Mouse (Mus musculus) right cerebral cortex, postnatal 4 days (tissue): ENCODE measurements around the gene Rgs2.

Source experiments
- DNase-seq: peaks from one replicate; pipeline ENCODE4 v3.0.0-alpha.2; 2022

Gene Rgs2

DNA sequence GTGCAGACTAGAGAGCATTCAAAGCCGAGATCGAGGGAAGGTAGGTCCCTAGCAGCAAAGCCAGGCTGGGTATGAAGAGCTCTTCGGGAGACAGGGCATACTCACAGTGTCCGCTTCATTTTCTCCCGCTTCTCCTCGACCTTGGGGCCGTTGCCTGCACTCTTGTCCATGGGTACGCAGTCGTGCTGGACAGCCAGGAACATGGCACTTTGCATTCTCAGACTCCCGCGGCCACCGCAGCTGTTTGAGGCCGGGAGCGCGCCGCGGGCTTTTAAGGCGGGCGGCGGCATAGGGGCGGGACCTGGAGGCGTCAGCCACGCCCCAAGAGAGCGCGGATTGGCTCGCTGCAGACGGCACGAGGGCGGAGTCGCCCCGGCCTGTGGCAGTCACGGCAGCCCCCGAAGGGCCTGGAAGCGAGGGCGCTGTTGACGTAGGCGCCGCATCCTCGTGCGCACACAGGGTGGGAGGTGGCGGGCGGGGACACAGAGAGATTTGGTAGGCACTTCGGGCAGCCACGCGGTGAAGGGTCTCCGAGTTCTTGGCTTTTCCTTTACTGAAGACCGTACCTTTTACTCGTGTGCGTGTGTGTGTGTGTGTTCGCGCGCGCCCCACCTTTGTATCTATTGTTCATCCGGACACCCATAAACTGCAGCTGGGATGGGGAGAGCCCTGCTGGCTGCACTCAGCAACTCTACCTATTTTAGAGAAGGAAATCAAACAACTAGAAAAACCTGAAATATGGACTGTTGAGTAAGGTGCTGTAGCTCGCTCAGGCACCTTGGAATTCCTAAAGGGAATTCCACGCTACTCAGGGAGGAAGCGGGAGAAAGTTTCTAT, at the start of gene Rgs2:
Gene Rgs2 (minus strand): TSS at position 258 of the 837 bp plus-strand sequence.
- DNase-seq, result peak; percentile 97

DNA sequence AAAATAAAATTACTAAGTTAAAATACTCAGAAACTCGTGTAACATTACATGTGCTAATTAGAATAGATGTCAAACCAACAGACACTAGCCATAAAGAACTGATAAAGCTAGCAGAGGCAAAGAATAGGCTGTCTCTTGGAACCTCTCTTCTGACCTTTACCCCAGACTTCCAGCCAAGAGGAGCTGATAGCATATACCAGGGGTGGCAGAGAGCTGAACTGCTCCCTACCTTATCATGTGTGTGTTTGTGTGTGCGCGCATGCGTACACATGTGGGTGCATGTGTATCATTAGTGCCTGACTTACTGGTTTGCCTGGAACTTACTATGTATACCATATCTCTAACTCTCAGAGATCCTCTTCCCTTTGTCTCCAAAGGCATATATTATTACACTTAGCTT, 49.4 kb upstream of the Rgs2 start:
- DNase-seq, result no peak

DNA sequence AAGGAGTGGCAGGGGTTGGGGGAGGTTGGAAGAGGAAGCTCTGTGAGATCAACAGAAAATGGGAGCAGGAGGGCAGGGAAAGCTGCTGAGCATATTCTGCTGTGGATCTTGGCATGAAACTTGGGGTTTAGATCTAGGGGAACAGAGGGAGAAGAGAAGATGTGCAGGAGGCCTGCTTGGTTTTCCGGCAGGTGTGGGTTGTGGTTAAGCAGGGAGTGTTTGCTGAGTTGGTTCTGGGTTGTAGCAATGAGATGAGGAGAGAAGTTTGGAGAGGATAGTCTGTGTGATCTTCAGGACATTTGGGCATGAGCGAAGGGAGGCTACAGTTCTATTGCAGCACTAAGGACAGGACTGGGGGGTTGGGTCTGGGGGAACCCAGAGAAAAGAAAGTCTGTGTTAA, 37.9 kb upstream of the Rgs2 start:
- no peak for DNase-seq

DNA sequence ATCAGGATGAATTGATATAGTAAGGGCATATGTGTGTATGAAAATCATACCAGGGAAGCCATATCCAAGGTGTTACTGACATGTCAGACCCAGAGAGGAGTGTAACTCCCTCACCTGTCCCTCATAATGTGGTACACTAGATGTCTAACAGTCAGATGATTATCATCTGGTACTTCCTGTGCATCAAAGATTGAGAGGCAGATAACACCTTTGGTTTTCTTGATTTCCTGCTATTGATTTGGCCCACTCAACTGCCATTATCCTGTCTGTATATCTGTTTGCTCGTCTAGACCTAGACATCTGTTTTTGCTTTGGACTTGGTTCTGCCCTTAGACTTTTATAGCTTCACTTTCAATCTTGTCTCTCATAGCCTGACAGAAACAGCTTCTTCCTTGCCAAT, 29.5 kb upstream of the Rgs2 start:
- DNase-seq, result no peak

DNA sequence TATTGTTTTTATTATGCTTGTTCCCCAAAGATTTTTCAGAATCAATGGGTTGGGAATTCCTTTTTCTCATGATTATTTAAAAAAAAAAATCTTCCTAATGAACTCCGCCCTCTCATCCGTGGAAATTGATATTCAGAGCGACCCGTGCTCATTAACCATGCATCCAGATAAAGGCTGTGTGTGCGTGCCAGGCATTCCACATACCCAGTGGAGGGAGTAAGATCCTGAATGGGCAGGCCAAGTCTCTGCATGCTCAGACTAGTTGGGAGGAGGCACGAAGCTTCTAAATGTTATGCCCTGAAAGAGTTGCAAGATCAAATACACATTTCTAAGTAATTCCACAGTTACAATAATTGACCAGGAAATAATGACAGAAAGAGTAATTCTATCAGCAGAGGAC, 26.5 kb upstream of the Rgs2 start:
- DNase-seq, result no peak

DNA sequence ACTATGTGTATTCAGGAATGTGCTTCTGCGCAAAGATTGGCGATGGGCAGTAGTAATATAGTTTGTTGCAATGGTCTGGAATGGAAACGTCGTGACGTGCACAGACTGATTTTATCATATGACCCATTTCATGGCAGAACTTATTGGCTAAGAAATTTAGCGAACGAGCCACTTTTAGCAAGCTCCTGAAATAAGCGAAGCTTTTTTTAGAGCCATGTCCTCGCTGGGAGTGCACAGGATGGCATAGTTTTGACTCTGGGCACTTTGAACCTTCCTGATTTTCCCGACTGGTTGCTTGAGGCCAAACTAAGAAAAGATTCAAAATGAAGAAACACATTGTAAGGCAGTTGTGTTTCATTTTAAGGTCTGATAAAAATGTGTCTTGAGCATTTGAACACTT, 25.7 kb upstream of the Rgs2 start:
- no peak for DNase-seq

DNA sequence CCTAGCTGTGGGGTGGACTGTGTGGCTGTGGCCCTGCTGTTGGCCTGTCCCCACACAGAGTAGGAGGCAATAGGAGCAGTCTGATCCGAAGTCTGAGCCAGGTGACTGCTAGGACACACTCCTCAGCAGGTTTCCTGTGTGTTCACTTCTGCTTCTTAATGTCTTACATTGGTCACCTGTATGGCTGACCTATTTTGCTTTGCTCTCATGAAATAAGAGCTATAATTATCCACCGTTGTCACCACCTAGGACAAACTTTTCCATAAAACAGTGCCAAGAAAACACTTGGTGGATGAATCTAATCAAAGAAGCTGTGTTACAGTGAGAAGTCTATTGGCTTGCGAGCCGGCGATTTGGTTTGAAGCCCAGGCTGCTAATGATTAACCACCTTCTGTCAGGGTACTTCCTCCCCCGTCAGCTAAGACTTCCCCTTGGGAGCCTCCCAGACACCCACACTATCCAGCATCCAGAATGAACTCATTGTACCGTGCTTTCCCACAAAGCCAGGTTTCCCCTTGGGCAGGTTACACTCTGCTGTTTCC, 14.5 kb upstream of the Rgs2 start:
- DNase-seq, result no peak

DNA sequence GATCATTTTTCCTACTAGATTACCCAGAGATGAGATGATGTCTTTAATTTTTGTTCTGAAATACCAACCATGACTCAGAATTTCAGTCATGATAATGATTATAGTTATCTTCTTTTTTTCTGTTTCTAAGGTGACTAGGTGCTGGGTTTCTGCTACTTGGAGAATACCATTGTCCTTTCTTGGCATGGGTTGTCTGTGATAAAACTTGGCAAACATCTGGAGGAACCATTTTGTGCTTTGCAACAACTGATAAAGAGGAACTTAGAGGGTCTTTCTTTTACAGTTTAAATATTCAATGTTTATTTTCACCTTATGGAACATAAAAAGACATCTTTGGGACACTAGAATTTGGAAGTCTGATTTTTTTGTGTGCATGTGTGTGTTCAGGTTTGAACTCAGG, 10.0 kb upstream of the Rgs2 start:
- DNase-seq, result no peak

DNA sequence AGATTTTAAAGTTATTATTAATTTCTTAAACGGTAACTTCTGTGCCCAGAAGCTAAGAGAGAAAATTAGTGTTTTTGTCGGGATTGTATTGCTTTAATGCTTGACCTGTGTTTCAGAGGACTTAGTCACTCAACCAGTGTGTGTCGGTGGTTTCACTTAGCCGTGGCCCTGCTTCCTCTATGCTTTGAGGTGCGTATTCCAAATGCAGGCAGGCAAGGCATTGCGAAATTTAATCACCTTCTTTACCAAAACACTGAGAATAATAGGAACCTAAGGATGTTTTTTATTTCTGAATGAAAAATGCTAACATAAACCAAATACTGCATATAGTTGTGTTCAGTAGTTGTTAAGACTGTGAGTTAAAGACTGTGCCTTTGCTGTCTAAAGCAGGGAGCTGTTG, 3.4 kb upstream of the Rgs2 start:
- DNase-seq, result no peak

DNA sequence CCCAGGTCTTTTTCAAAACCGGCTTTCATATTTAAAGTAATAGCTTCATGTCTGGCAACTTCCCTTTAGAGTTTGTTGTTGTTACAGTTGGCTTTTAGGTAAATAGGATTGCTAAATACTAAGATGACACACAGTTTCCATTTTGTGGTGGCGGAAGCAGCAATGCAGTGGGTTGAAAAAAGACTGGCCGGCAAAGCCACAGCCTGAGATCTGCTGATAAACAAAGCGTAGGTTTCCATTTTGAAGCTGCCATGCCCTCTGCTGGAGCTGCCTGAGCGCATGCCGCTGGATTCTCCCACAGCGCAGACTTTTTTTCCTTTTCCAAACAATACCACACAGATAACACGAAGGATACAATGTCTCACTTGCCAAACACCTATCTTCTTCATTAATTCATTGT, 2.6 kb upstream of the Rgs2 start:
- DNase-seq, result peak; percentile 53

DNA sequence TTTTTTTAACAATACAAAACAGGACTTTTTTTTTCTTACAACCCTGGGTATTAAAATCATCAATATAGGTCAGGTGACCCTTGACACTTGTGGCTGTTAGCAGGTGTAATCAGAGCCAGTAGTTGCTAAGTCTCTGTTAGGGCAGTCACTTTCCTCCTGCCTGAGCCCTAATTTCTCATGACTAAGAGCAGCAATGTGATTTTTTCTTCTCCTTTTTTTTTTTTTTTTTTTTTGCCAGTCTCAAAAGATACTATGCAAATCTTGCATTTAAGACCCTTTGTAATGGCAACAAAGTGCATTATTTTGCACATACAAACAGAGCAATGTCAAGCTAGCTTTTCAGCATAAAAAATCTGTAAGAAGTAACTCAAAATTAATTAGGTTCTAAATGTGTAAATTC, 1.7 kb upstream of the Rgs2 start:
- no peak for DNase-seq

DNA sequence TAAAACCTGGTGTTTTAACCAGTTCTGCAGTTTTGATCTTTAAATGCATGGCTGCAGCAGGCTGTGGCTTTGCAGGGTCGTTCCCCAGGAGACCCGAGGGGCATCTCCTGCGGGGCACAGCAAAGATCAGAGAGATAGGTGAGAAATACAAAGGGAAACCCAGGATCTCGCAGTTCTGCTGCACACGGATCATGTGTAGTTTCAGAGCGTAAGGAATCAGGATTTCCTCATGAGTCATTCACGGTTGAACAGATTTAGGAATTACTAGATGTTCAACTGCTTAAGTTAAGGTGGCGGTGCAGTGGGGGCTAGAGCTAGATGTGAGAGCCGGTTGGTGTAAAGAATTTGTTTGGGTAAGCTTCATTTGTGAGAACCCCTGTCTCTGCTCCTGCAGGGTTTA, 780 bp upstream of the Rgs2 start:
- DNase-seq, result peak; percentile 7

DNA sequence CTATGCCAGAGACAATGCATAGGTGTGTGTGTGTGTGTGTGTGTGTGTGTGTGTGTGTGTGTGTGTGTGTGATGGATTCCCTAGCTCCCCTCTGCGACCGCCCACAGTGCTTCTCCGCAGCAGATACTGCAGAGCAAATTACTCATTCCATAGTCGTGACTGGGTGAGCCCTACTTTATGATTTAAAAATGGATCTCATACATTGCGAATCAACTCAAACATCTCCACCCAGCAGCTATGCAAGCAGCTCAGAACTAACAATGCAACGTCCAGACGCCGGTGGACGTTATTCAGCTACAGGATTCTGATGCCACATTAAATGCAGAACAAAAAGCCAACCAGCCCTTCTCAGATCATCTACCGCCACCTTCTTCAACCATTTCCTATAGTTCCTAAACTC, 545 bp downstream of the Rgs2 start:
- peak; percentile 25 for DNase-seq

DNA sequence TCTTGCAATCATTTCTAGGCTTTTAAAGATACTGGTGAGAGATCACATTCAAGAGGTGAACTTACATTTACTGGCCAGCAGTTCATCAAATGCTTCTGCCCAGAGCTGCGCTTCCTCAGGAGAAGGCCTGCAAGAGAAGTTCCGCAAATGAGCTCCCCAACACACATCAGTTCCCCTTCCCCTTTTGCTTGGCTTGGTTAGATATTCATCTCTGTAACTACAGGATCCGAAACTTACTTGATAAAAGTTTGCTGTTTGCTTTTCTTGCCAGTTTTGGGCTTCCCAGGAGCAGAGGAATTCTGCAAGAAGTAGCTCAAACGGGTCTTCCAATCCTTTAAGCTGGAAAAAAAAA, 1.3 kb downstream of the Rgs2 start:
- no peak for DNase-seq

DNA sequence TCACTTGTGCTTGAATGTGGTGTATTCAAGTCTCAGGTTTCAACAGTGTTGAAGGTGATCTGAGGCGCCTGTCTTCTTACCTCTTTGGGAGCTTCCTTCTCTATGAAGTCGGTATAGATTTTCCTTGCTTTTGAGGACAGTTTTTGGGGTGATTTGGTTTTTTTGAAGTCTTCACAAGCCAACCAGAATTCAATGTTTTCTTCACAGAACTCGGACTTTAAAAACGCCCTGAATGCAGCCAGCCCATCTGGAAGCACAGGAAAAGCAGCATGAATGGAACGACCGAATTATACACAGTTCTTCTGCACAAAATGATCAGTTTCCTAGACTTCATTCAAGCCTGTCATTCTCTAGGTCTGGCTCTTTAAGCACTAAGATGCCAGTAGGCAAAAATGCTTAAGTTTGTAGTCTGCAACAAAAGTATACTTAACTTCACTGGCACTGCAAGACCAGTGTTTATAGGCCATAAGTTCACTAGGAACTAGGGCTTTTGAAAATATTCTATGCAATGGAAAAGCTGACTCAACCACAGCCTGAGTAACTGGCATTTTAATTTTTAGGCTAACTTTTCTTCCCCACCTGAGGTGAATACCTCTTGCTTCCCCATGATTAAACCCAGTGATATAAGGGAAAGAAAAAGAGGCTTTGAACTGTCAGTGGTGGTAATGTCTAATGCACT, 1.8 kb downstream of the Rgs2 start:
- no peak for DNase-seq

DNA sequence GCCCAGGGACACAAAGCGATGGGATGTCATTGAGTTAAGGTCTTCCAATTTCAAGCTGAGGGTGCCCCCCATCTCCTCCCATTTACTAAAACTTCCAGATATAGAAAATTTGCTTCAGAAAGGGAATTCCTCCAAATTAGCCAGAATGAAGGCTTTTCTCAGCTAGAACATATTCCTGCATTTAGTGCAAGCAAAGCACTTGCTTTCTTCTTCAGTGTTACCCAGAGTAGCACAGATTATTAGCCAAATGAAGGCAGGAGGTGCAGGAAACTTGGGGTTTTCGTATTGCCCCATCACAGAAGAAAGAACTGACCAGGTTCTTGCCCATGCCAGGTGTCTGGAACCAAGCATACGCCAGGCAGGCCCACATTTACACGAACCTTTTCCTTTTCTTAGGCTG, 3.7 kb downstream of the Rgs2 start:
- DNase-seq, result no peak

DNA sequence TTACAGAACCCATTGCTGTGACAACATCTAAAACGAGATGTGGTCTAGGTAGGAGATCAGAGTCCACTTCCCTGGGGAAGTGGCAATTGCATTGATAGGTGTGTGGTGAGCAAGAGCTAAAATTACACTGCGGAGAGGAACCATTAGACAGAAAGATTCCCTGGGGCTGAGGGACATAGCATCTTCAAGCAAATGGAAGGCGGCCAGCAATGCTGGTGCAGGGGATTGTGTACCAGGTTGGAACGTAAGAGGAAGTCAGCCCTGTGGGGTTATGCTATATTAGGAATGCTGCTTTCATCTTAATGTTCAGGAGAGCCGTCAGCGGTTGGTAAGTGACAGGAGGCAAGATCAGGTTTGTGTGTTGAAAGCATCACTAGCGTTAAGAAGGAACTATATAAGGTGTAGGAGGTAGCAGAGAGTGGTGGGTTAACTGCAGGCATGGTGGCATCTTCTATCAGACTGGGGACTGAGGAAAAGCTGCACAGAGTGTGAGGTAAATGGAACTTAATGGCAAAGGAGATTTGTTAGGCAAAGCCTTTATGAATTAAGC, 4.5 kb downstream of the Rgs2 start:
- DNase-seq, result no peak

DNA sequence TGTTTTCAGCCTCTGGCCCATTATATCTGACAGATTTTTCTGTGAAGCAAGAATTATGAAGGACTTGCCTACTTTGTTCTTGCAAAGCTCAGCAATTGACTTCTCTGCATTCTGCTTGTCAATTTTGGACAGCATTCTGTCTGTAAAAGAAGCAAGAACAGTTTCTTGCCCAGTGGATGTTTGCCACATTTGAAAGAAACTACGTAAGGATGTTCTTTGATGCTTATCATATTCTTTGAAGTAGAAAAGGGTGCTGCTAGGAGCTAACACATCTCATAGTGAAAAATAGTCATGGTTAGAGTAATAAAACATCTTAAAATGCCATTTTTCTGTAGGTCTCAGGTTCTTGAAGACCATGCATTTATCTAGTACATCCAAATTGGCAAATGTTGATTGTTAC, 10.9 kb downstream of the Rgs2 start:
- no peak for DNase-seq

DNA sequence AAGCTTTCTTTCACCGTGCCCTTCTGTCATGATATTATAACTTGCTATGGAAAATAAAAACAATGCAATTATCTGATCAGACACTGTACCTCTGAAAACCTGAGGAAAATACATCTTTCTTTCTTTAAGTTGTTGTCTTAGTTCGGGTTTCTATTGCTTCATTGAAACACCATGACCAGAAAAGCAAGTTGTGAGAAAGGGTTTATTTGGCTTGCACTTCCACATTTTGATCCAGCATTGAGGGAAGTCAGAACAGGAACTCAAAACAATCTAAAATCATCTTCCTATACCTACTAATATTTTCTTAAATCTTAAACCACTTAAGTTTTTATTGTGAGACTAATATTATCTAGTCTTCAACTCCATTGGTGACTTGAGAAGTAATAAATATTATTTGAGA, 11.4 kb downstream of the Rgs2 start:
- DNase-seq, result no peak

DNA sequence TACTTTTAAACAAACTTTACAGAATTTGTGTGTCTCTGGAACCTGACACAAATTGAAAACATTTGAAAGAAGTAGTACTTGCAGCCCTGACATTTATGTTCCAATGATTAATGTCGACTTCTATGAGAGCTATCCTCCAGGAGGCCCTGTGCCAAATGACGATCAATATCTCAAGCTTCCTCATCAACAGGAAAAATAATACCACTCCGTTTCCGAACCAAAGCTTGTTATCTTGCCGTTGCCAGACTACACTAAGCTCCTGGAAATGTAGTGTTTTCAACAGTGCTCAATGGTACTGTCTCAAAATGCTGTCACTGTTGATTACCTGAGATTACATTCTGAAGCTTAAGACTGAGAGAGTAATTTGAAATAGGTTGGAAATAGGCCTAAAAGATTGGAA, 13.7 kb downstream of the Rgs2 start:
- no peak for DNase-seq

DNA sequence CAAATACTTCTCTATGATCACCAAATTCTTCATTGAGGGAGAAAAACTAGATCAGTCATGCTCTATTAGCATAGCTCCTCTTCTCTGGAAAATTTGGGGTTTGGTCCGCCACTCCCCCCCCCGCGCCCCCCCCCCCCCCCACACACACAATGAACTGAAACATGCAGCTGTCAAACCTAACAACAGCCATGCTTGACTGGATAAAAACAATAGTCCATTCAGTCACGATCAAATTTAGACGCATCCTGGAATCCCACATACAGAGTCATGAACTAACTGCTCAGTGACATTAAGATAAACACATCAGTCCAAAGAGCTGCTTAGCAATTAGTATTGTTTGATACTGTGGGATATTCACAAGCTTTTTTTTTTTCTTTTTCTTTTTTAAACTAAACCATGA, 14.2 kb downstream of the Rgs2 start:
- no peak for DNase-seq

DNA sequence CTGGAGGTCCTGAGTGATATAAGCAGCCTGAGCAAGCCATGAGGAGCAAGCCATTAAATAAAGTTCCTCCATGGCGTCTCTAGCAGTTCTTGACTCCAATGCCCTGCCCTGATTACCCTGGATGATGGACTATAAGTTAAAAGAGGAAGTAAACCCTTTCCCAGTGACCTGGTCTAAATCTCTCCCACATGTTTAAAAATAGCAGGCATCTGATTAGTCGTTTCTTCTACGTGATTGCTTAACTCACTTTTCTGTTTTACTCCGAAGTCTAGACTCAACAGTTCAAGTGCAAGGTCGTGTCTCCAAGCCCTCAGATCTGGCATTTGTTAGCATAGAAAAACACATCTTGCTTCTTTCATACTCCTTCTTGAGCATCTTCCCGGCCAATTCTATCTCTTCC, 15.2 kb downstream of the Rgs2 start:
- no peak for DNase-seq

DNA sequence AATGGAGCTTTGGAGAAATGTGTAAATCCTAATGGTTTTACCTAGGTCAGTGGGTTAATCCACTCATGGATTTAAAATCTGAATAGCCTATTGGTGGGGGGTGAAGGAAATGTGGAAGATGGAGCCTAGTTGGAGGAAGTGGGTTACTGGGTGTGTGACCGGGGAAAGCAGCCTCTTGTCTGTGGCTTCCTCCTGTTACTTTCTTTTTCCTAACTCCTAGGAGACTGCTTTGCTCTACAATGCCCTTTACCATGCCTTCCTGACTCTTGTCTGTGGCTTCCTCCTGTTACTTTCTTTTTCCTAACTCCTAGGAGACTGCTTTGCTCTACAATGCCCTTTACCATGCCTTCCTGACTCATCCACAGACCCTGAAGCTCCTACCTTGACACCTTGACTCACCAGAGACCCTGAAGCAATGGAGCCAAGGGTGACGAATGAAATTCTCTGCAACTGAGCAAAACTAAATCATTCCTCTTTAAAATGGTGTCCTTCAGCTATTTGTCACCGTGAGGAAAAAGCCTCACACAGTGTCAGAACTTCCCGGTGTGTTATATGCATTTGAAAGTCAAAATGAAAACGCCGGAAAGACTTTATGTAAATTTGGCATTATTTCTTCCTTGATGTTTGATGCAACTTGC, 18.9 kb downstream of the Rgs2 start:
- no peak for DNase-seq
